Comparison of ENCODE assay signal across 8 mouse cellular contexts in the genomic region with DNA sequence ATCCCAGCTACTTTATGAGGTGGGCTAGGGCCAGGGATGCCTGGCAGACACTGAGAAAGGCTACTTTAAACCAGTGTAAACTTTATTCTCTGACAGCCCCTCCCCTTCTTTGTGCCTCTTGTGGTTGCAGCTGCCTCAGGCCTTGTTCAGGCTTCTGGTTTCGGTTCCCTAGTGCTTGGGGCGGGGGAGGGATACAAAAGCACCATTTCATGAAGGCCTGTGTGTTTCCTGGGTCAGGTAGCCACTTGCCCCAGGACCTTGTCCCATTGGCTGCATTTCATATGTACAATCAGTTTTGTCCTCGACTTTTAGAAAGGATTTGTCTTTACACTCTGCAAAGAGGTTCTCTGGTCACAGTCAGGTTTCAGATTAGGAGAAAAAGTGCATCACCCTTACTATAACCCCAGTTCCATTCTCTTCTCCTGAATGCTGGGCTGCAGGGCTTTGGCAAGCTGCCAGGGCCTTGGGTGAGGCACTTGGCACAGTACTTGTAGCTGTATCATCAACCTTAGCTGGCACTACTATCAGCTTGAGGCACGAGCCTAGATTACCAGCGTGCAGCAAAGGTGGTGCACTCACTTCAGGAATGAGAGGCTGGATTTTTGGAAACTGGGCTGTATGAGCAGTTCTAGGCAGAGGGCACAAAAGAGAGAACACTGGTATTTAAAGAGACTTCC. TPM values are rescaled to one million over a fixed set of nuclear protein-coding genes. Genes with fewer than 3 reads are reported as not detected.
DNase-seq lines count a peak whose midpoint lies in the region; ATAC-seq and TF ChIP-seq lines count a peak whose summit lies in the region.

No protein-coding gene starts in this region.

- ATAC-seq in kidney, embryonic 15.5 days (replicated peaks; ENCODE audit: low FRiP score) = no peak

- peak overlapping the region; percentile 98 for H3K27ac ChIP-seq in bone marrow macrophage, adult 2 months (ENCODE audit: insufficient read depth, low read depth, low read length)
- H3K27ac ChIP-seq in kidney, embryonic 15.5 days = peak overlapping the region; percentile 45

- H3K27me3 ChIP-seq in kidney, embryonic 15.5 days = no peaks in the 10 kb centered on the region

- peak overlapping the region; percentile 73 for H3K4me3 ChIP-seq in bone marrow macrophage, adult 2 months (ENCODE audit: insufficient read depth, low read length)
- no peak overlapping the region for H3K4me3 ChIP-seq in kidney, embryonic 15.5 days (replicated peaks)

- no peak for TF ChIP-seq POLR2A in bone marrow macrophage, adult 2 months (IDR thresholded peaks at IDR 0.05; ENCODE audit: borderline replicate concordance, low read depth, low read length)

- no peak for TF ChIP-seq CTCF in bone marrow macrophage, adult 2 months (IDR thresholded peaks at IDR 0.05; ENCODE audit: low read depth, low read length)

- H3K9ac ChIP-seq in kidney, embryonic 15.5 days = no peak overlapping the region

- H3K4me1 ChIP-seq in bone marrow macrophage, adult 2 months (ENCODE audit: control insufficient read depth, insufficient read depth, low read length) = peaks cover 22% of the 10 kb centered on the region
- H3K4me1 ChIP-seq in kidney, embryonic 15.5 days = peaks cover 33% of the 10 kb centered on the region

- H3K36me3 ChIP-seq in kidney, embryonic 15.5 days = no peaks in the 10 kb centered on the region

- peak overlapping the region; percentile 67 for H3K4me2 ChIP-seq in kidney, embryonic 15.5 days

- DNase-seq in right cerebral cortex, postnatal 10 days (ENCODE audit: low spot score in 2 of 2) = peak; percentile 29 to 43
- no peak for DNase-seq in right cerebral cortex, postnatal 25 days
- DNase-seq in heart, adult 8-10 months (ENCODE audit: low spot score) = peak; percentile 24
- DNase-seq in lung, postnatal 10 days = peak; percentile 50
- DNase-seq in spleen, postnatal 4 days (ENCODE audit: low spot score in 2 of 2) = peak; percentile 68 to 79
- DNase-seq in left cerebral cortex, adult 8-10 months (ENCODE audit: low spot score in 2 of 2) = no peak

- H3K9me3 ChIP-seq in kidney, embryonic 15.5 days (replicated peaks) = no peaks in the 10 kb centered on the region

- 52% methylated on average over 5 of the region's 5 CpGs for WGBS in kidney, embryonic 15.5 days

RNA-seq across cellular contexts. Expression of a gene that starts 2.4 kb away (rescaled TPM):
- polyA plus RNA-seq in bone marrow macrophage, adult 2 months (2012; ENCODE audit: insufficient read depth, insufficient read length, missing spikeins) = 79.6 and 89.1 TPM in 2 replicates
- 10 to 100 TPM; 26.6 to 29.7 (median 28.2) TPM for total RNA-seq in heart, adult 8-10 months (2022)
- polyA plus RNA-seq in kidney, embryonic 15.5 days (2015; fragmentation: Nextera tagmentation; extraction: Ambion mirVana) = 12.4 and 15.2 TPM in 2 replicates
- total RNA-seq in left cerebral cortex, adult 8-10 months (2022) = 10 to 100 TPM; 10.8 to 13.3 (median 12.1) TPM

RNA-seq across cellular contexts. Expression of a gene that starts 2.8 kb away (rescaled TPM):
- polyA plus RNA-seq in bone marrow macrophage, adult 2 months (2012; ENCODE audit: insufficient read depth, insufficient read length, missing spikeins) = 211 and 212 TPM in 2 replicates
- total RNA-seq in heart, adult 8-10 months (2022) = 10 to 100 TPM; 65.8 to 86.6 (median 78.8) TPM
- polyA plus RNA-seq in kidney, embryonic 15.5 days (2015; fragmentation: Nextera tagmentation; extraction: Ambion mirVana) = 256 and 267 TPM in 2 replicates
- total RNA-seq in left cerebral cortex, adult 8-10 months (2022) = 100 to 1,000 TPM in 1 of 4 experiments, 10 to 100 TPM in 3; 91.3 to 100 (median 95.9) TPM

RNA-seq across cellular contexts. Expression of a gene that starts 38.1 kb away (rescaled TPM):
- polyA plus RNA-seq in bone marrow macrophage, adult 2 months (2012; ENCODE audit: insufficient read depth, insufficient read length, missing spikeins) = 4.3 and 4.7 TPM in 2 replicates
- total RNA-seq in heart, adult 8-10 months (2022) = 1 to 10 TPM; 1.6 to 1.9 (median 1.7) TPM
- 0.14 and 0.44 TPM in 2 replicates for polyA plus RNA-seq in kidney, embryonic 15.5 days (2015; fragmentation: Nextera tagmentation; extraction: Ambion mirVana)
- total RNA-seq in left cerebral cortex, adult 8-10 months (2022) = 10 to 100 TPM; 12.1 to 13.3 (median 12.8) TPM

RNA-seq across cellular contexts. Expression of a gene that starts 45.9 kb away (rescaled TPM):
- 39.8 and 41.2 TPM in 2 replicates for polyA plus RNA-seq in bone marrow macrophage, adult 2 months (2012; ENCODE audit: insufficient read depth, insufficient read length, missing spikeins)
- total RNA-seq in heart, adult 8-10 months (2022) = 100 to 1,000 TPM; 157 to 195 (median 180) TPM
- polyA plus RNA-seq in kidney, embryonic 15.5 days (2015; fragmentation: Nextera tagmentation; extraction: Ambion mirVana) = 7.1 and 7.9 TPM in 2 replicates
- 100 to 1,000 TPM; 103 to 124 (median 111) TPM for total RNA-seq in left cerebral cortex, adult 8-10 months (2022)

RNA-seq across cellular contexts. Expression of a gene that starts 55.4 kb away (rescaled TPM):
- 1.2 and 1.5 TPM in 2 replicates for polyA plus RNA-seq in bone marrow macrophage, adult 2 months (2012; ENCODE audit: insufficient read depth, insufficient read length, missing spikeins)
- total RNA-seq in heart, adult 8-10 months (2022) = 10 to 100 TPM; 23.9 to 31.6 (median 30.8) TPM
- 5.2 and 8.1 TPM in 2 replicates for polyA plus RNA-seq in kidney, embryonic 15.5 days (2015; fragmentation: Nextera tagmentation; extraction: Ambion mirVana)
- 10 to 100 TPM in 2 of 4 experiments, 1 to 10 TPM in 2; 7.5 to 11.3 (median 9.3) TPM for total RNA-seq in left cerebral cortex, adult 8-10 months (2022)

Comparison
In these comparisons a context has a peak if more than half of its experiments do, and no peak if none do; other contexts are left out.
1. DNase-seq: peak in right cerebral cortex, postnatal 10 days (2 of 2), heart, adult 8-10 months (single experiment), lung, postnatal 10 days (single experiment) and spleen, postnatal 4 days (2 of 2); none in right cerebral cortex, postnatal 25 days (single experiment) and left cerebral cortex, adult 8-10 months (0 of 2).
2. RNA of a gene that starts 38.1 kb away (total RNA-seq): 12.1 to 13.3 TPM in left cerebral cortex, adult 8-10 months; 1.6 to 1.9 TPM in heart, adult 8-10 months; every median in the first group is over 4 times any median in the second.